Mouse (Mus musculus) kidney, embryonic 15.5 days (tissue): ENCODE data around the gene Fam184b. TPM values are rescaled to one million over a fixed set of nuclear protein-coding genes. Genes with fewer than 3 reads are reported as not detected.

Experiments used
- ATAC-seq: fragments of 200-750 bp; cut with Nextera tagmentation; replicated peaks from 2 replicates; pipeline ENCODE4 v1.8.0; 2017; ENCODE audit warnings: moderate TSS enrichment; ENCODE audit not compliant: low FRiP score
- H3K27ac ChIP-seq: fragments of 300-500 bp; sonication (generic); 2 replicates; pipeline ENCODE4 v1.5.1; 2015; ENCODE audit warnings: mild to moderate bottlenecking, inconsistent platforms
- H3K27me3 ChIP-seq: fragments of 300-500 bp; sonication (generic); 2 replicates; pipeline ENCODE4 v1.6.1; 2015; ENCODE audit warnings: inconsistent platforms
- H3K36me3 ChIP-seq: fragments of 300-500 bp; sonication (generic); 2 replicates; pipeline ENCODE4 v1.6.1; 2015; ENCODE audit warnings: inconsistent platforms
- H3K4me1 ChIP-seq: fragments of 300-500 bp; sonication (generic); 2 replicates; pipeline ENCODE4 v1.6.1; 2015; ENCODE audit warnings: inconsistent platforms
- H3K4me2 ChIP-seq: fragments of 300-500 bp; sonication (generic); 2 replicates; pipeline ENCODE4 v1.6.1; 2015; ENCODE audit warnings: moderate library complexity, mild to moderate bottlenecking, inconsistent platforms
- H3K4me3 ChIP-seq: fragments of 300-500 bp; sonication (generic); replicated peaks from 2 replicates; pipeline ENCODE4 v1.5.1; 2015; ENCODE audit warnings: mild to moderate bottlenecking, inconsistent platforms
- H3K9ac ChIP-seq: fragments of 300-500 bp; sonication (generic); 2 replicates; pipeline ENCODE4 v1.6.1; 2015; ENCODE audit warnings: mild to moderate bottlenecking, inconsistent platforms
- H3K9me3 ChIP-seq: fragments of 300-500 bp; sonication (generic); replicated peaks from 2 replicates; pipeline ENCODE4 v1.6.1; 2016; ENCODE audit warnings: inconsistent platforms
- whole genome bisulfite sequencing: fragments of 180-500 bp; shearing (Covaris S2); methylation state at CpG from one replicate; pipeline ENCODE4 v1.1.7; 2015; ENCODE audit warnings: mixed read lengths; 5-methylcytosine and 5-hydroxymethylcytosine counted together
- polyA plus RNA-seq: library from polyadenylated mRNA; unstranded; fragments of >200 nt; fragmentation: Nextera tagmentation; extraction: Ambion mirVana; gene quantifications from 2 replicates; pipeline ENCODE4 v1.2.1, GENCODE M21; 2015

The Fam184b gene
- polyA plus RNA-seq, 1 experiment from 2014 or later: 1.6 TPM

GRCm38 (mm10) chr5:45593276-45593675, 46.1 kb downstream of the Fam184b start:
- Histone ChIP-seq H3K27me3 (no peaks in the 10 kb centered on the region), H3K36me3 (no peaks in the 10 kb centered on the region), H3K9ac (no peak overlapping the region), H3K9me3 (no peaks in the 10 kb centered on the region), H3K4me2 (no peak overlapping the region), H3K4me1 (no peaks in the 10 kb centered on the region), H3K4me3 (no peak overlapping the region), H3K27ac (no peak overlapping the region)
- ATAC-seq: no peak
- 88% methylated on average over 6 of the region's 6 CpGs for WGBS

DNA sequence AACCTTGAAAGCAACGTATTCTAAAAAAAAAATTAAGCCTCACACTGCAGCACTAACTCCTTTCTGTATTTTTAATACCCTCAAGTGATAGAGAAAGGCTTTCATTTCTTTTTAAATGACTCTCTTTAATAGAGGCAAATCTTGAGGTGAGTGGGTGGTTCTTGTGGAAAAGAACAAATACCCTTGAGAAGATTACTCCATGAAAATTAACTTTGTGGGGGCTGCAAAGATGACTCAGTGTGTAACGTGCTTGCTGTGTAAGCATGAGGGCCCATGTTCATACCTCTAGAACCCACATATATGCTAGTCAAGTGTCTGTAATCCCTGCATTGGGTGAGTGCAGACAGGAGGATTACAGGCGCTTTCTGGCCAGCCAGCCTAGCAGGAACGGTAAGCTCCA, 49.3 kb downstream of the Fam184b start:
- Histone ChIP-seq H3K4me3 (no peak overlapping the region), H3K27me3 (no peaks in the 10 kb centered on the region), H3K27ac (no peak overlapping the region), H3K36me3 (no peaks in the 10 kb centered on the region), H3K9me3 (no peaks in the 10 kb centered on the region), H3K9ac (no peak overlapping the region), H3K4me2 (no peak overlapping the region), H3K4me1 (no peaks in the 10 kb centered on the region)
- no peak for ATAC-seq
- WGBS: 85% methylated on average over 4 of the region's 4 CpGs

DNA sequence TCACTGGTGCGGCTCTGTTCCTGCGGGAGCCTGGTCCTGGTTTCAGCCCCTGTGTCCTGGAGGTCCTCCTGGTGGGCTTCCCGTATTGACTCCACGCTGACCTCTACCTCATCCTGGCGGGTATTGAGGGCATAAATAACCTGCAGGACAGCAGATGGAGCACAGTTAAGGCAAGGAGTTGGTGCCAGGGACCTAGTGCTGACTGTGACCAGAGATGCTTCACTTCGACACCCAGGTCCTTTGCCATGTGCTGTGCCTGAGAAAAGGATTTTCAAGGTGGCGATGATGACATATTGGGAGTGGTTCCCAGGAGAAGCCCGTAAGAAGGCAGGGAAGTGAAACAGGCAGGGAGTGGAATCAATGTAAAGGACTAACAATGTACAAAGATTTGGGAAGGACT, 54.8 kb downstream of the Fam184b start:
- no peaks in the 10 kb centered on the region for H3K27me3 ChIP-seq
- H3K4me3 ChIP-seq: no peak overlapping the region
- H3K27ac ChIP-seq: no peak overlapping the region
- no peak overlapping the region for H3K9ac ChIP-seq
- H3K4me1 ChIP-seq: no peaks in the 10 kb centered on the region
- H3K36me3 ChIP-seq: no peaks in the 10 kb centered on the region
- no peaks in the 10 kb centered on the region for H3K9me3 ChIP-seq
- 84% methylated on average over 8 of the region's 8 CpGs for WGBS
- ATAC-seq: no peak
- H3K4me2 ChIP-seq: no peak overlapping the region

DNA sequence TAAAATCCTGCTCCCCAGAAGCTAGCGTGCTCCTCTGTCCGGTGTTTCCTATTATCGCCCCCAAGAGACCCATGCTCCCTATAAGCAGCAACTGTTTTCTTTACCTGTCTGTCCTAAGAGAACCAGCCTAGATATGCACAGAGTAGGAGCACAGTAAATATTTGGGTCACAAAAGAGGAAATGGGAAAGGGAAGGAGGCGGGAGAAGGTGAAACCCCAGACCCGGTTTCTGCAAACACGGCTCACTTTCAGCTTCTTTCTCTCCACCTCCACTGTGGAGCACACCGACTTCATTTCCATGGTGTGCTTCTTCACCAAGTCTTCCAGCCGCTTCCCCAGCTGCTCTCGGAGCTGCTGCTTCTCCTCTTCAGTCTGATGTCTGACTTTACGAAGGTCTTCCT, 59.1 kb downstream of the Fam184b start:
- no peak overlapping the region for H3K9ac ChIP-seq
- H3K4me3 ChIP-seq: no peak overlapping the region
- no peaks in the 10 kb centered on the region for H3K9me3 ChIP-seq
- no peaks in the 10 kb centered on the region for H3K36me3 ChIP-seq
- H3K27me3 ChIP-seq: no peaks in the 10 kb centered on the region
- 73% methylated on average over 10 of the region's 10 CpGs for WGBS
- H3K4me2 ChIP-seq: no peak overlapping the region
- no peak for ATAC-seq
- no peak overlapping the region for H3K27ac ChIP-seq
- H3K4me1 ChIP-seq: no peaks in the 10 kb centered on the region

DNA sequence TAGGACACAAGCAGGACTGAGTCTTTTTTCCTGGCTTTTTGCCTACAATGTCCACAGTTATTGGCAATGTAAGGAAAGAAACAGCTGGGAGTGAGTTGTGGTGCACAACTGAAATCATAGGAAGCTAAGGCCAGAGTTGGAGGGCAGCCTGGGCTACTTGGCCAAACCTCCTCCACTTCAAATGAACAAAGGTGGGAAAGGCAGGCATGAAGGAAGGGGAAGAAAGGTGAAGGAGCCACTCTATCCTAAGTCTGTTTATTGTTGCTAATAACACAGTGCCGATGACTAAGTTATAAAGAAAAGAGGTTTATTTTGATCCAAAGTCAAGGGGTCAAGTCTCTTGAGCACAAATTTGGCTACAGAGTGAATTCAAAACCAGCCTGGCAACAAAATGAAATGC, 62.0 kb downstream of the Fam184b start:
- H3K9ac ChIP-seq: no peak overlapping the region
- WGBS: 62% methylated on average over 1 of the region's 1 CpGs
- H3K4me3 ChIP-seq: no peak overlapping the region

DNA sequence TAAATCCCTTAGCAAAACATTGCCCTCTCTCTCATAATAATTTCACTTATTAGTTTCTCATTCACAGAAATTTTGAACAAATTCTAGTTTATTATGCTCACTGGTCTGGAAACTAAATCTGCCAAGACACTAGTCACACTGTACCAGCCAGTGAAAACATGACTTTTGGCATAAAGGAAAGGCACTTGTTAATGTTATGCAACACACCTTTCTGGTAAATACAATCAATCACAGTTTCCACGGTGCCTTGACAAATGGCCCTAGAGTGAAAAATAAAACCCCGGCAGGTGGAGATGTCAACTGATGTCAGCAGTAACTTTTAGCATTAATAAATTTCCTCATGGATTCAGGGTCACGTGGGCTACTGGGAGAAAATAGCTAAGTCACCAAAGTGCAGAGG, 62.7 kb downstream of the Fam184b start:
- ATAC-seq: no peak
- no peaks in the 10 kb centered on the region for H3K36me3 ChIP-seq
- no peaks in the 10 kb centered on the region for H3K27me3 ChIP-seq
- 20% methylated on average over 3 of the region's 3 CpGs for WGBS
- no peak overlapping the region for H3K4me2 ChIP-seq
- H3K4me3 ChIP-seq: no peak overlapping the region
- H3K9me3 ChIP-seq: no peaks in the 10 kb centered on the region
- no peak overlapping the region for H3K27ac ChIP-seq
- H3K4me1 ChIP-seq: peaks cover 9% of the 10 kb centered on the region; the same call in 1 of the 2 replicates
- no peak overlapping the region for H3K9ac ChIP-seq

More for the DNA sequence above, 62.0 kb downstream of the Fam184b start:
- no peak overlapping the region for H3K4me2 ChIP-seq
- no peaks in the 10 kb centered on the region for H3K36me3 ChIP-seq
- no peaks in the 10 kb centered on the region for H3K9me3 ChIP-seq
- peaks cover 9% of the 10 kb centered on the region; the same call in 1 of the 2 replicates for H3K4me1 ChIP-seq
- H3K27ac ChIP-seq: no peak overlapping the region
- no peak for ATAC-seq
- no peaks in the 10 kb centered on the region for H3K27me3 ChIP-seq

DNA sequence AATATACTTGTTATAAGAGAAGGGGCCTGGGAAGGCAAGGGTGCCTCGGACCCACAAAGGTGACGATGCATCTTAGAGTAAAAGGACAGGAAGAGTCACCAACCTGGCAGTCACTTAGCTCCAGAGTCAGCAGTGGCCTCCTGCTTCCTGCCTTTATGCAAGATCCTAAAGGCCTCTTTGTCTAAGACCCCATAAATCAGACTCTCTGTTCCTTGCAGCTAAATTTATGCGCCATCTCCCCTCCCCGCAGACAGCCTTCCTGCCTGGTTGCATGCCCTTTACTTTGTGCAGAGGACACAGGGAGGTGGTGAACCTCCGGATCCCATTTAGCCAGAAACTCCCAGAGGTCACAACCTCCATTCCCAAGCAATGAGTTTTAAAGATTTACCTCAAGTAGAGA, 66.6 kb downstream of the Fam184b start:
- no peak overlapping the region for H3K27ac ChIP-seq
- ATAC-seq: peak; percentile 80
- 6% methylated on average over 5 of the region's 5 CpGs for WGBS

GRCm38 (mm10) chr5:45565829-45566228, 73.6 kb downstream of the Fam184b start:
- Histone ChIP-seq H3K4me3 (no peak overlapping the region), H3K9me3 (no peaks in the 10 kb centered on the region), H3K36me3 (no peaks in the 10 kb centered on the region), H3K4me1 (no peaks in the 10 kb centered on the region), H3K9ac (no peak overlapping the region), H3K4me2 (no peak overlapping the region), H3K27me3 (no peaks in the 10 kb centered on the region), H3K27ac (no peak overlapping the region)
- ATAC-seq: no peak
- 89% methylated on average over 1 of the region's 1 CpGs for WGBS

More for the DNA sequence above, 66.6 kb downstream of the Fam184b start:
- no peak overlapping the region for H3K9ac ChIP-seq
- no peak overlapping the region for H3K4me3 ChIP-seq
- H3K27me3 ChIP-seq: no peaks in the 10 kb centered on the region
- H3K4me1 ChIP-seq: peaks cover 9% of the 10 kb centered on the region; the same call in 1 of the 2 replicates
- no peak overlapping the region for H3K4me2 ChIP-seq
- H3K9me3 ChIP-seq: no peaks in the 10 kb centered on the region
- H3K36me3 ChIP-seq: no peaks in the 10 kb centered on the region

- 47% methylated on average over 6 of the region's 6 CpGs for WGBS
- Histone ChIP-seq H3K27me3 (no peaks in the 10 kb centered on the region), H3K4me2 (no peak overlapping the region), H3K36me3 (no peaks in the 10 kb centered on the region), H3K27ac (no peak overlapping the region), H3K9ac (no peak overlapping the region), H3K4me1 (no peaks in the 10 kb centered on the region), H3K9me3 (no peaks in the 10 kb centered on the region), H3K4me3 (no peak overlapping the region)
- peak; percentile 33; the same call in 1 of the 2 replicates for ATAC-seq
These were observed 75.4 kb downstream of the Fam184b start for GRCm38 (mm10) chr5:45564054-45564453.

- H3K27me3 ChIP-seq: no peaks in the 10 kb centered on the region
- H3K27ac ChIP-seq: no peak overlapping the region
- H3K9me3 ChIP-seq: no peaks in the 10 kb centered on the region
- no peaks in the 10 kb centered on the region for H3K36me3 ChIP-seq
- ATAC-seq: no peak
- H3K4me2 ChIP-seq: no peak overlapping the region
- no peak overlapping the region for H3K9ac ChIP-seq
- WGBS: 90% methylated on average over 1 of the region's 1 CpGs
- no peaks in the 10 kb centered on the region for H3K4me1 ChIP-seq
- H3K4me3 ChIP-seq: no peak overlapping the region
These were observed 89.8 kb downstream of the Fam184b start for GRCm38 (mm10) chr5:45549586-45549985.

GRCm38 (mm10) chr5:45543374-45543773, 96.0 kb downstream of the Fam184b start:
- ATAC-seq: no peak
- H3K27me3 ChIP-seq: no peaks in the 10 kb centered on the region
- WGBS: 36% methylated on average over 5 of the region's 5 CpGs

GRCm38 (mm10) chr5:45539502-45539901, 99.9 kb downstream of the Fam184b start:
- H3K9ac ChIP-seq: no peak overlapping the region
- WGBS: 57% methylated on average over 10 of the region's 10 CpGs
- ATAC-seq: no peak

More at GRCm38 (mm10) chr5:45543374-45543773, 96.0 kb downstream of the Fam184b start:
- Histone ChIP-seq H3K27ac (no peak overlapping the region), H3K9me3 (no peaks in the 10 kb centered on the region), H3K4me3 (no peak overlapping the region), H3K36me3 (no peaks in the 10 kb centered on the region), H3K4me1 (0 out of 2 replicates have a peak, but pooled peaks cover 2% of the 10 kb centered on the region), H3K4me2 (no peak overlapping the region), H3K9ac (no peak overlapping the region)

GRCm38 (mm10) chr5:45535177-45535576, 104.2 kb downstream of the Fam184b start:
- no peak overlapping the region for H3K9ac ChIP-seq
- H3K4me2 ChIP-seq: no peak overlapping the region
- no peaks in the 10 kb centered on the region for H3K27me3 ChIP-seq
- 72% methylated on average over 4 of the region's 4 CpGs for WGBS
- ATAC-seq: no peak
- H3K27ac ChIP-seq: no peak overlapping the region
- H3K9me3 ChIP-seq: no peaks in the 10 kb centered on the region
- H3K4me3 ChIP-seq: no peak overlapping the region
- no peaks in the 10 kb centered on the region for H3K4me1 ChIP-seq
- peaks cover 24% of the 10 kb centered on the region for H3K36me3 ChIP-seq

More at GRCm38 (mm10) chr5:45539502-45539901, 99.9 kb downstream of the Fam184b start:
- Histone ChIP-seq H3K4me3 (no peak overlapping the region), H3K4me1 (0 out of 2 replicates have a peak, but pooled peaks cover 2% of the 10 kb centered on the region), H3K4me2 (no peak overlapping the region), H3K9me3 (no peaks in the 10 kb centered on the region), H3K27ac (no peak overlapping the region), H3K27me3 (no peaks in the 10 kb centered on the region), H3K36me3 (no peaks in the 10 kb centered on the region)
